Mouse (Mus musculus): ENCODE measurements around the gene Etv3. TPM values are rescaled to one million over a fixed set of nuclear protein-coding genes. Genes with fewer than 3 reads are reported as not detected.

The Etv3 gene
- total and polyA plus RNA-seq, 2 experiments from 2014 or later = 7.9 to 9.8 TPM

- Histone ChIP-seq H3K27ac (ENCODE audit: low read depth, low read length) (no peak overlapping the region), H3K27me3 (ENCODE audit: insufficient read depth, low read length) (no peaks in the 10 kb centered on the region), H3K9me3 (ENCODE audit: low read length) (no peaks in the 10 kb centered on the region), H3K4me3 (ENCODE audit: low read depth, low read length) (no peak overlapping the region), H3K9ac (replicated peaks; ENCODE audit: low read length, poor library complexity, severe bottlenecking) (no peak overlapping the region), H3K4me2 (ENCODE audit: low read depth, low read length, poor library complexity, severe bottlenecking) (no peak overlapping the region), H3K4me1 (ENCODE audit: insufficient read depth, low read length) (no peaks in the 10 kb centered on the region), H3K36me3 (ENCODE audit: insufficient read depth, low read length) (no peaks in the 10 kb centered on the region)
- DNase-seq (ENCODE audit: low spot score) = no peak
- no peak for TF ChIP-seq CTCF (IDR thresholded peaks at IDR 0.05)
- no peak for ATAC-seq (ENCODE audit: low FRiP score)
- 81% methylated on average over 9 of the region's 9 CpGs for WGBS
Observed at GRCm38 (mm10) chr3:87498266-87498665, 26.9 kb upstream of the Etv3 start.

- Histone ChIP-seq H3K27me3 (ENCODE audit: insufficient read depth, low read length) (no peaks in the 10 kb centered on the region), H3K4me1 (ENCODE audit: insufficient read depth, low read length) (no peaks in the 10 kb centered on the region), H3K4me3 (ENCODE audit: low read depth, low read length) (no peak overlapping the region), H3K4me2 (ENCODE audit: low read depth, low read length, poor library complexity, severe bottlenecking) (no peak overlapping the region), H3K27ac (ENCODE audit: low read depth, low read length) (no peak overlapping the region), H3K9me3 (ENCODE audit: low read length) (no peaks in the 10 kb centered on the region), H3K36me3 (ENCODE audit: insufficient read depth, low read length) (no peaks in the 10 kb centered on the region), H3K9ac (replicated peaks; ENCODE audit: low read length, poor library complexity, severe bottlenecking) (no peak overlapping the region)
- peak; percentile 99 for TF ChIP-seq CTCF (IDR thresholded peaks at IDR 0.05)
- 15% methylated on average over 3 of the region's 3 CpGs for WGBS
- ATAC-seq (ENCODE audit: low FRiP score) = no peak
- DNase-seq (ENCODE audit: low spot score) = peak; percentile 86
Observed at GRCm38 (mm10) chr3:87499072-87499471, 26.1 kb upstream of the Etv3 start.

GRCm38 (mm10) chr3:87500088-87501055, 24.8 kb upstream of the Etv3 start:
- Histone ChIP-seq H3K27me3 (ENCODE audit: insufficient read depth, low read length) (no peaks in the 10 kb centered on the region), H3K36me3 (ENCODE audit: insufficient read depth, low read length) (no peaks in the 10 kb centered on the region), H3K4me1 (ENCODE audit: insufficient read depth, low read length) (no peaks in the 10 kb centered on the region), H3K4me2 (ENCODE audit: low read depth, low read length, poor library complexity, severe bottlenecking) (no peak overlapping the region), H3K9ac (replicated peaks; ENCODE audit: low read length, poor library complexity, severe bottlenecking) (no peak overlapping the region), H3K9me3 (ENCODE audit: low read length) (no peaks in the 10 kb centered on the region), H3K27ac (ENCODE audit: low read depth, low read length) (no peak overlapping the region), H3K4me3 (ENCODE audit: low read depth, low read length) (no peak overlapping the region)
- WGBS = 83% methylated on average over 24 of the region's 24 CpGs
- TF ChIP-seq CTCF (IDR thresholded peaks at IDR 0.05) = no peak
- ATAC-seq (ENCODE audit: low FRiP score) = no peak
- no peak for DNase-seq (ENCODE audit: low spot score)

DNA sequence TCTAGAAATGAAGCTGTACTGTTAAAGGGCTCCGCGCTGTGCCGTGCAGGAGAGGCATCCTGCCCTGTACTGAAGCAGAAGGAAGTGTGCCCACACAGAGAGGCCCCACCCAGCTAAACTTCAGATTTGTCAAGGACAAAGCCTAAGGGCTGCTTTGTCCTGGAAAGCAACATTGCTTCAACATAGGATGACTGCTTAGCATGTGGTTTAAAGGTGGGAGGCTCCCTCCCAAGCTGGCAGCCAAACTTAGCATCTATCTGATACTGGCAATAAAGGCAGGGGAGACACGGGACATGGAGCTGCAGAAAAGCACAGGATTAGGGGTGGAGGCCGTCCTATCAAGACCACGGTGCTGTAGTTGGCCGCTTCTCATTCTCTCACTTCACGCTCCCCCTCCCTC, 24.1 kb upstream of the Etv3 start:
- H3K27me3 ChIP-seq (ENCODE audit: insufficient read depth, low read length) = no peaks in the 10 kb centered on the region
- no peak overlapping the region; the same call in 1 of the 2 replicates for H3K9ac ChIP-seq (replicated peaks; ENCODE audit: low read length, poor library complexity, severe bottlenecking)
- H3K36me3 ChIP-seq (ENCODE audit: insufficient read depth, low read length) = no peaks in the 10 kb centered on the region
- H3K27ac ChIP-seq (ENCODE audit: low read depth, low read length) = no peak overlapping the region
- H3K4me3 ChIP-seq (ENCODE audit: low read depth, low read length) = no peak overlapping the region
- DNase-seq (ENCODE audit: low spot score) = no peak
- no peaks in the 10 kb centered on the region for H3K4me1 ChIP-seq (ENCODE audit: insufficient read depth, low read length)
- H3K4me2 ChIP-seq (ENCODE audit: low read depth, low read length, poor library complexity, severe bottlenecking) = no peak overlapping the region
- no peak for ATAC-seq (ENCODE audit: low FRiP score)
- 45% methylated on average over 8 of the region's 8 CpGs for WGBS
- TF ChIP-seq CTCF (IDR thresholded peaks at IDR 0.05) = no peak
- no peaks in the 10 kb centered on the region for H3K9me3 ChIP-seq (ENCODE audit: low read length)

- Histone ChIP-seq H3K9me3 (ENCODE audit: low read length) (no peaks in the 10 kb centered on the region), H3K4me3 (ENCODE audit: low read depth, low read length) (no peak overlapping the region), H3K4me2 (ENCODE audit: low read depth, low read length, poor library complexity, severe bottlenecking) (no peak overlapping the region), H3K4me1 (ENCODE audit: insufficient read depth, low read length) (no peaks in the 10 kb centered on the region), H3K27me3 (ENCODE audit: insufficient read depth, low read length) (no peaks in the 10 kb centered on the region), H3K36me3 (ENCODE audit: insufficient read depth, low read length) (no peaks in the 10 kb centered on the region), H3K27ac (ENCODE audit: low read depth, low read length) (no peak overlapping the region), H3K9ac (replicated peaks; ENCODE audit: low read length, poor library complexity, severe bottlenecking) (no peak overlapping the region)
- TF ChIP-seq CTCF (IDR thresholded peaks at IDR 0.05) = no peak
- no peak for DNase-seq (ENCODE audit: low spot score)
- ATAC-seq (ENCODE audit: low FRiP score) = no peak
- 87% methylated on average over 6 of the region's 6 CpGs for WGBS
Observed at GRCm38 (mm10) chr3:87502771-87503170, 22.4 kb upstream of the Etv3 start.

GRCm38 (mm10) chr3:87504330-87504729, 20.9 kb upstream of the Etv3 start:
- Histone ChIP-seq H3K9ac (replicated peaks; ENCODE audit: low read length, poor library complexity, severe bottlenecking) (no peak overlapping the region), H3K4me3 (ENCODE audit: low read depth, low read length) (no peak overlapping the region), H3K27ac (ENCODE audit: low read depth, low read length) (no peak overlapping the region), H3K9me3 (ENCODE audit: low read length) (no peaks in the 10 kb centered on the region), H3K4me1 (ENCODE audit: insufficient read depth, low read length) (no peaks in the 10 kb centered on the region), H3K27me3 (ENCODE audit: insufficient read depth, low read length) (no peaks in the 10 kb centered on the region), H3K4me2 (ENCODE audit: low read depth, low read length, poor library complexity, severe bottlenecking) (no peak overlapping the region), H3K36me3 (ENCODE audit: insufficient read depth, low read length) (no peaks in the 10 kb centered on the region)
- DNase-seq (ENCODE audit: low spot score) (peak; percentile 80), ATAC-seq (ENCODE audit: low FRiP score) (no peak; the same call in 1 of the 2 replicates)
- peak; percentile 93 for TF ChIP-seq CTCF (IDR thresholded peaks at IDR 0.05)
- WGBS = 16% methylated on average over 7 of the region's 7 CpGs
